Mouse (Mus musculus) cerebellum, adult 9-11 months (tissue): ENCODE results near the gene Clpb.

Source experiments
- DNase-seq: peaks from one replicate; pipeline ENCODE4 v3.0.0; 2022

Gene Clpb

GRCm38 (mm10) chr7:101732096-101732495 lies 68.7 kb downstream of the Clpb start:
- DNase-seq = no peak

- DNase-seq = no peak
Measured at GRCm38 (mm10) chr7:101733042-101733441, 69.6 kb downstream of the Clpb start.

GRCm38 (mm10) chr7:101735297-101735696 lies 71.9 kb downstream of the Clpb start:
- DNase-seq = no peak

- no peak for DNase-seq
Measured at GRCm38 (mm10) chr7:101737735-101738134, 74.3 kb downstream of the Clpb start.

GRCm38 (mm10) chr7:101739602-101740001 lies 76.2 kb downstream of the Clpb start:
- no peak for DNase-seq

GRCm38 (mm10) chr7:101743487-101743886 lies 80.1 kb downstream of the Clpb start:
- no peak for DNase-seq

GRCm38 (mm10) chr7:101746559-101747334 lies 83.3 kb downstream of the Clpb start:
- no peak for DNase-seq

- no peak for DNase-seq
Measured at GRCm38 (mm10) chr7:101750268-101750667, 86.8 kb downstream of the Clpb start.

- no peak for DNase-seq
Measured at GRCm38 (mm10) chr7:101752346-101752745, 88.9 kb downstream of the Clpb start.

- DNase-seq = no peak
Measured at GRCm38 (mm10) chr7:101753492-101753891, 90.1 kb downstream of the Clpb start.

- no peak for DNase-seq
Measured at GRCm38 (mm10) chr7:101754416-101754815, 91.0 kb downstream of the Clpb start.

- DNase-seq = no peak
Measured at GRCm38 (mm10) chr7:101755301-101755700, 91.9 kb downstream of the Clpb start.

GRCm38 (mm10) chr7:101761899-101762780 lies 98.7 kb downstream of the Clpb start:
- DNase-seq = peak; percentile 13

- no peak for DNase-seq
Measured at GRCm38 (mm10) chr7:101767335-101767907, 104.0 kb downstream of the Clpb start.

GRCm38 (mm10) chr7:101770051-101770450 lies 106.6 kb downstream of the Clpb start:
- DNase-seq = no peak

- no peak for DNase-seq
Measured at GRCm38 (mm10) chr7:101771604-101772003, 108.2 kb downstream of the Clpb start.

GRCm38 (mm10) chr7:101772687-101773086 lies 109.3 kb downstream of the Clpb start:
- no peak for DNase-seq

GRCm38 (mm10) chr7:101777053-101777452 lies 113.6 kb downstream of the Clpb start:
- no peak for DNase-seq

- DNase-seq = no peak
Measured at GRCm38 (mm10) chr7:101817861-101818401, 154.5 kb downstream of the Clpb start, which contains the start of gene Phox2a. TSS of gene Phox2a (plus strand) at chr7:101818313.

GRCm38 (mm10) chr7:101820295-101821030 lies 157.0 kb downstream of the Clpb start:
- no peak for DNase-seq

GRCm38 (mm10) chr7:101821571-101822501 lies 158.4 kb downstream of the Clpb start:
- DNase-seq = no peak
